15 mouse cellular contexts compared by ENCODE assay signal in genomic region chr6:72694791-72695204, GRCm38 (mm10).
DNase-seq lines count a peak whose midpoint lies in the region; ATAC-seq and TF ChIP-seq lines count a peak whose summit lies in the region.
"Had no signal": no experiment of that assay in that cellular context is flagged by ENCODE, and none has a peak within 500 bp of the region (broad histone marks: within the 10 kb centered on the region; RNA-seq: fewer than 3 reads in every experiment).

No protein-coding gene starts in this region.

- TF ChIP-seq CTCF in stomach, postnatal 0 days (IDR thresholded peaks at IDR 0.05; ENCODE audit: low read depth): no peak

- no peaks in the 10 kb centered on the region for H3K9me3 ChIP-seq in forebrain, embryonic 10.5 days
- no peaks in the 10 kb centered on the region for H3K9me3 ChIP-seq in forebrain, embryonic 14.5 days (replicated peaks; ENCODE audit: control insufficient read depth, low read length)
- no peaks in the 10 kb centered on the region for H3K9me3 ChIP-seq in heart, embryonic 14.5 days (ENCODE audit: control insufficient read depth, low read length)
- H3K9me3 ChIP-seq in lung, embryonic 15.5 days: no peaks in the 10 kb centered on the region
- H3K9me3 ChIP-seq in stomach, postnatal 0 days (ENCODE audit: control insufficient read depth, low read length): no peaks in the 10 kb centered on the region
- H3K9me3 ChIP-seq: midbrain, embryonic 12.5 days had no signal

- H3K27ac ChIP-seq in forebrain, embryonic 10.5 days: 0 out of 2 replicates have a peak overlapping the region, but pooled peaks have one; percentile 30
- H3K27ac ChIP-seq in forebrain, embryonic 14.5 days (ENCODE audit: low read depth, low read length): no peak overlapping the region; the same call in 1 of the 2 replicates
- H3K27ac ChIP-seq in heart, embryonic 14.5 days (replicated peaks in 1 of 2; ENCODE audit: control insufficient read depth in 1 of 2, insufficient read depth in 1 of 2, low read depth in 2 of 2, low read length in 2 of 2): peak overlapping the region in 1 of 2 experiments; percentile 56; a peak in 2 of 4 replicates
- H3K27ac ChIP-seq in lung, embryonic 15.5 days: peak overlapping the region; percentile 43
- H3K27ac ChIP-seq in stomach, postnatal 0 days (replicated peaks): peak overlapping the region; percentile 35; the same call in 1 of the 2 replicates
- H3K27ac ChIP-seq: liver, embryonic 14.5 days; midbrain, embryonic 12.5 days had no signal

- 84% methylated on average over 10 of the region's 10 CpGs for WGBS in forebrain, embryonic 10.5 days
- WGBS in forebrain, embryonic 14.5 days: 74% methylated on average over 10 of the region's 10 CpGs
- WGBS in heart, embryonic 14.5 days: 24% methylated on average over 10 of the region's 10 CpGs
- WGBS in lung, embryonic 15.5 days: 28% methylated on average over 10 of the region's 10 CpGs
- WGBS in stomach, postnatal 0 days: 33% methylated on average over 10 of the region's 10 CpGs

- no peak for DNase-seq in forebrain, embryonic 10.5 days (ENCODE audit: extremely low spot score, low spot score)
- no peak for DNase-seq in forebrain, embryonic 14.5 days (ENCODE audit: low spot score)
- no peak for DNase-seq in heart, adult 8-10 months (ENCODE audit: low spot score)
- DNase-seq in lung, adult 18-20 months: no peak
- no peak for DNase-seq in stomach, postnatal 0 days (ENCODE audit: low spot score)
- DNase-seq in layer of hippocampus, adult 9-11 months: no peak
- DNase-seq: cerebellum, adult 2 months; gastrocnemius, postnatal 14 days; layer of hippocampus, postnatal 36 days; right cerebral cortex, postnatal 14 days had no signal

- no peak for TF ChIP-seq EP300 in stomach, postnatal 0 days (optimal IDR thresholded peaks at IDR 0.05)

- H3K36me3 ChIP-seq in forebrain, embryonic 10.5 days (replicated peaks): peaks cover 5% of the 10 kb centered on the region
- no peaks in the 10 kb centered on the region for H3K36me3 ChIP-seq in forebrain, embryonic 14.5 days (ENCODE audit: control insufficient read depth, insufficient read depth, low read length)
- H3K36me3 ChIP-seq in heart, embryonic 14.5 days (ENCODE audit: control insufficient read depth, insufficient read depth, low read length): no peaks in the 10 kb centered on the region
- no peaks in the 10 kb centered on the region for H3K36me3 ChIP-seq in lung, embryonic 15.5 days
- no peaks in the 10 kb centered on the region for H3K36me3 ChIP-seq in stomach, postnatal 0 days (ENCODE audit: control insufficient read depth, insufficient read depth, low read length)
- H3K36me3 ChIP-seq: midbrain, embryonic 12.5 days had no signal

- H3K4me2 ChIP-seq in forebrain, embryonic 14.5 days (ENCODE audit: low read length): no peak overlapping the region
- H3K4me2 ChIP-seq in heart, embryonic 14.5 days (ENCODE audit: low read length): peak overlapping the region; percentile 32; the same call in 1 of the 2 replicates
- H3K4me2 ChIP-seq in lung, embryonic 15.5 days: no peak overlapping the region
- no peak overlapping the region for H3K4me2 ChIP-seq in stomach, postnatal 0 days (replicated peaks; ENCODE audit: low read depth)
- H3K4me2 ChIP-seq: midbrain, embryonic 12.5 days had no signal

- no peak overlapping the region for H3K4me3 ChIP-seq in forebrain, embryonic 10.5 days
- no peak overlapping the region for H3K4me3 ChIP-seq in forebrain, embryonic 14.5 days (ENCODE audit: low read depth, low read length)
- no peak overlapping the region for H3K4me3 ChIP-seq in heart, embryonic 14.5 days (ENCODE audit: control insufficient read depth in 1 of 2, insufficient read depth in 1 of 2, low read depth in 1 of 2, low read length in 2 of 2)
- no peak overlapping the region for H3K4me3 ChIP-seq in lung, embryonic 15.5 days
- no peak overlapping the region for H3K4me3 ChIP-seq in stomach, postnatal 0 days (ENCODE audit: low read depth, low read length)
- H3K4me3 ChIP-seq: midbrain, embryonic 12.5 days had no signal

- H3K9ac ChIP-seq in forebrain, embryonic 14.5 days (ENCODE audit: low read length): no peak overlapping the region
- no peak overlapping the region for H3K9ac ChIP-seq in heart, embryonic 14.5 days (ENCODE audit: low read length)
- H3K9ac ChIP-seq in lung, embryonic 15.5 days: no peak overlapping the region
- no peak overlapping the region for H3K9ac ChIP-seq in stomach, postnatal 0 days (ENCODE audit: low read length)
- H3K9ac ChIP-seq: liver, embryonic 14.5 days; midbrain, embryonic 12.5 days had no signal

- peaks cover 17% of the 10 kb centered on the region; the same call in 1 of the 2 replicates for H3K27me3 ChIP-seq in forebrain, embryonic 10.5 days (ENCODE audit: poor library complexity, severe bottlenecking)
- H3K27me3 ChIP-seq in forebrain, embryonic 14.5 days (replicated peaks; ENCODE audit: control insufficient read depth, insufficient read depth, low read length): no peaks in the 10 kb centered on the region
- no peaks in the 10 kb centered on the region for H3K27me3 ChIP-seq in heart, embryonic 14.5 days (ENCODE audit: control insufficient read depth, insufficient read depth, low read length)
- H3K27me3 ChIP-seq in lung, embryonic 15.5 days: no peaks in the 10 kb centered on the region
- H3K27me3 ChIP-seq in stomach, postnatal 0 days (ENCODE audit: control insufficient read depth, insufficient read depth, low read length): no peaks in the 10 kb centered on the region

- peaks cover 94% of the 10 kb centered on the region for H3K4me1 ChIP-seq in forebrain, embryonic 10.5 days
- H3K4me1 ChIP-seq in forebrain, embryonic 14.5 days (ENCODE audit: control insufficient read depth, insufficient read depth, low read length): peaks cover 10% of the 10 kb centered on the region
- peaks cover 32 to 56% of the 10 kb centered on the region in 2 experiments for H3K4me1 ChIP-seq in heart, embryonic 14.5 days (ENCODE audit: control insufficient read depth in 2 of 2, insufficient read depth in 2 of 2, low read length in 2 of 2)
- H3K4me1 ChIP-seq in lung, embryonic 15.5 days: peaks cover 75% of the 10 kb centered on the region
- H3K4me1 ChIP-seq in stomach, postnatal 0 days (replicated peaks; ENCODE audit: control insufficient read depth, insufficient read depth): peaks cover 2% of the 10 kb centered on the region; the same call in 1 of the 2 replicates

- ATAC-seq in forebrain, embryonic 14.5 days: no peak
- ATAC-seq in heart, embryonic 14.5 days (ENCODE audit: insufficient number of reproducible peaks, insufficient read depth, low FRiP score, low read depth): no peak
- ATAC-seq in lung, embryonic 15.5 days (ENCODE audit: borderline replicate concordance, extremely low read depth, low FRiP score, low TSS enrichment): no peak
- ATAC-seq in stomach, postnatal 0 days (ENCODE audit: low FRiP score, low TSS enrichment): no peak
- ATAC-seq: hindbrain, postnatal 0 days had no signal
